Mouse (Mus musculus) thymus, adult 2 months (tissue): ENCODE data around the gene Clmn.

Experiments
- CTCF ChIP-seq: fragments of 200-500 bp; IDR thresholded peaks from 2 replicates; pipeline ENCODE4 v1.5.1; 2012; ENCODE audit warnings: mild to moderate bottlenecking, control low read depth, low read length, moderate library complexity, borderline replicate concordance; ENCODE audit not compliant: control insufficient read depth, poor library complexity, insufficient read depth; ENCODE audit errors: extremely low read depth
- POLR2A ChIP-seq: fragments of 200-500 bp; IDR thresholded peaks from 2 replicates; pipeline ENCODE4 v1.6.1; 2012; ENCODE audit warnings: mild to moderate bottlenecking, low read length, control low read depth, moderate library complexity; ENCODE audit not compliant: control insufficient read depth, poor library complexity, insufficient read depth; ENCODE audit errors: extremely low read depth

- no peak for TF ChIP-seq POLR2A
- no peak for TF ChIP-seq CTCF
These were observed 34.3 kb upstream of the Clmn start for GRCm38 (mm10) chr12:104899161-104899560.
